Mouse (Mus musculus): ENCODE measurements at regions not wholly inside any gene's neighbourhood (a gene's known extent, or its start where the extent isn't known, plus 50 kb on each side); places are given as distances from the start of the nearest gene placed in this dataset.

DNA sequence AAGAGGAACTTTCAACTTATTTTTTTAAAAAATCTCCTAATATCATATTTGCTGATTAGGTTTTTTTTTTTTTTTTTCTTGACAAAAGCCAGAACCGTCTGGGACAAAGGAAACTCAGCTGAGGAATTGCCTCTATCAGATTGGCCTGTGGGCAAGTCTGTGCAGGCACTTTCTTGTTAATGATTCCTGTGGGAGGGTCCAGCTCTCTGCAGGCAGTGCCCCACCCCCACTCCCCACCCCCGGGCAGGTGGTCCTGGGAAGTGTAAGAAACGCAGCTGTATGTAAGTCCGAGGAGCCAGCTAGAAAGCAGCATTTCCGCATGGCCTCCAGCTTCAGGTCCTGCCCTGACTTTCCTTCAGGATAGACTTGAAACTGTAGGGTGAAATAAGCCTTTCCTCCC, 377.7 kb downstream of the Sox2 start:
- Histone ChIP-seq H3K36me3 (ENCODE audit: control insufficient read depth, insufficient read depth, low read length) (no peaks in the 10 kb centered on the region), H3K4me1 (ENCODE audit: control insufficient read depth, insufficient read depth, low read length) (no peaks in the 10 kb centered on the region), H3K4me3 (ENCODE audit: low read depth, low read length) (no peak overlapping the region), H3K4me2 (peak overlapping the region; percentile 12), H3K9me3 (replicated peaks; ENCODE audit: control insufficient read depth, low read length) (no peaks in the 10 kb centered on the region), H3K27ac (ENCODE audit: low read depth, low read length) (no peak overlapping the region), H3K9ac (ENCODE audit: low read depth, low read length) (no peak overlapping the region), H3K27me3 (ENCODE audit: control insufficient read depth, insufficient read depth, low read length) (no peaks in the 10 kb centered on the region)
- no peak for ATAC-seq (replicated peaks; ENCODE audit: insufficient number of reproducible peaks, low FRiP score, low TSS enrichment)
- WGBS (ENCODE audit: insufficient replicate concordance): 18% methylated on average over 5 of the region's 5 CpGs

DNA sequence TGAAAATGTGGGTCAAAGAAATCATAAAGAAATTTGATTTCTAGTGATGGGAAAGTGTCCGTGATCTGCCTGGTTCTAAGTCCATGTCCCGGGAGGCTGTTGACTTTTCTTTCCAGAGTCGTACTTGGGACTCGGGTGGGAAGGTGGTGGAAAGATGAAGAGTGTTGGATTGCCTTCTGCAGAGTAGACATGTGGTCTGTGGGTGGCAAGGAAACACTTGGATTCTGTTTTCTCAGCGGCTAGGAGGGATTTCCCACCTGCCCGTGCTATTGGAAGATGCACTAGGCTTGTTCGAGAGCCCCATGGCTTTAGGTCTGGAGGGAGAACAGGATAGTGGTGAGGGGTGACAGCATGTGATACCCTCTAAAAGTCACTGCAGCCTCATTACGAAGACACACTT, 379.7 kb downstream of the Sox2 start:
- no peak overlapping the region for H3K4me3 ChIP-seq (ENCODE audit: low read depth, low read length)
- no peaks in the 10 kb centered on the region for H3K36me3 ChIP-seq (ENCODE audit: control insufficient read depth, insufficient read depth, low read length)
- no peaks in the 10 kb centered on the region for H3K4me1 ChIP-seq (ENCODE audit: control insufficient read depth, insufficient read depth, low read length)
- no peak overlapping the region for H3K9ac ChIP-seq (ENCODE audit: low read depth, low read length)
- ATAC-seq (replicated peaks; ENCODE audit: insufficient number of reproducible peaks, low FRiP score, low TSS enrichment): no peak
- no peak overlapping the region for H3K4me2 ChIP-seq
- H3K27ac ChIP-seq (ENCODE audit: low read depth, low read length): no peak overlapping the region
- WGBS (ENCODE audit: insufficient replicate concordance): 85% methylated on average over 8 of the region's 8 CpGs
- peaks cover 2% of the 10 kb centered on the region; the same call in 1 of the 2 replicates for H3K27me3 ChIP-seq (ENCODE audit: control insufficient read depth, insufficient read depth, low read length)
- H3K9me3 ChIP-seq (replicated peaks; ENCODE audit: control insufficient read depth, low read length): no peaks in the 10 kb centered on the region

DNA sequence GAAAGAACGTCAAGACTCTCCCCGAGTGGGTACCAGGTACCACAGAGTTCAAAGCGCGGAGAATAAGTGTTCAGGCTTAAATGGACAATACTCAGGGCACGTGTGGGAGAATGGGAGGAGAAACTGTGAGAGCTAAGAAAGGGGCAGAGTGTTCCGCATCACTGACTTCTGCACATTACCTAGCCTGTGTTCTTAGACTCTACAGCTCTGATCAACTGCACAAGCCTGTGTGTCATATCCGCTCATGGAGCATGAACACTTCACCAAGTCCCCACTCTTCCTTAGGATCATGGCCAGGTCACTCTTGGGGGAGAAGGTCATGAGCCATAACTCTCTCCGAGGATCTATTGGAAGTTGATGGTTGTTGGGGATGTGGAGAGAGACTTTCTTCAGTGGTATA, 383.4 kb downstream of the Sox2 start:
- Histone ChIP-seq H3K4me1 (ENCODE audit: control insufficient read depth, insufficient read depth, low read length) (no peaks in the 10 kb centered on the region), H3K36me3 (ENCODE audit: control insufficient read depth, insufficient read depth, low read length) (no peaks in the 10 kb centered on the region), H3K27me3 (ENCODE audit: control insufficient read depth, insufficient read depth, low read length) (peaks cover 8% of the 10 kb centered on the region; the same call in 1 of the 2 replicates), H3K9ac (ENCODE audit: low read depth, low read length) (no peak overlapping the region), H3K9me3 (replicated peaks; ENCODE audit: control insufficient read depth, low read length) (no peaks in the 10 kb centered on the region), H3K4me3 (ENCODE audit: low read depth, low read length) (no peak overlapping the region), H3K4me2 (no peak overlapping the region), H3K27ac (ENCODE audit: low read depth, low read length) (no peak overlapping the region)
- WGBS (ENCODE audit: insufficient replicate concordance): 77% methylated on average over 8 of the region's 8 CpGs
- no peak for ATAC-seq (replicated peaks; ENCODE audit: insufficient number of reproducible peaks, low FRiP score, low TSS enrichment)

DNA sequence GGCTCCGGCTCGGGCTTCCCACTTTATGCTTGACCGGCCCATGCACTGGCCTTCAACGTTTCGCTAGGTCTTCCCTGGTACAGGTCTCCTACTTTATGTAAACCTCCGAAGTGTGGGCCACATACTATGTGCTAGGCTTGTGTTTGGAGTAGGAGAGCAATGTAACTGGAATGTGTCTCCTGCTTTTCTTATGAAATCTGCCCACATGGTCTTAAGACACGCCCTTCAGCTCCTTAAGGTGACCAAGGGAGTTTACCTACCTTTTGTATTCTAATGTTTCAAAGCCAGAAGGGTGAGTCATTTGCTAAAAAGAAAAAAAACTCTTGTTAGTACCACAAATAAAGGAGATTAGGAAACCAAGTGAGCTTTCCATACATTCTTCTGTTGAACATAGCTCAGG, 385.0 kb downstream of the Sox2 start:
- Histone ChIP-seq H3K27me3 (ENCODE audit: control insufficient read depth, insufficient read depth, low read length) (peaks cover 8% of the 10 kb centered on the region; the same call in 1 of the 2 replicates), H3K9ac (ENCODE audit: low read depth, low read length) (no peak overlapping the region), H3K27ac (ENCODE audit: low read depth, low read length) (no peak overlapping the region), H3K36me3 (ENCODE audit: control insufficient read depth, insufficient read depth, low read length) (no peaks in the 10 kb centered on the region), H3K4me2 (no peak overlapping the region), H3K9me3 (replicated peaks; ENCODE audit: control insufficient read depth, low read length) (no peaks in the 10 kb centered on the region), H3K4me1 (ENCODE audit: control insufficient read depth, insufficient read depth, low read length) (no peaks in the 10 kb centered on the region), H3K4me3 (ENCODE audit: low read depth, low read length) (no peak overlapping the region)
- ATAC-seq (replicated peaks; ENCODE audit: insufficient number of reproducible peaks, low FRiP score, low TSS enrichment): no peak
- 82% methylated on average over 7 of the region's 7 CpGs for WGBS (ENCODE audit: insufficient replicate concordance)

DNA sequence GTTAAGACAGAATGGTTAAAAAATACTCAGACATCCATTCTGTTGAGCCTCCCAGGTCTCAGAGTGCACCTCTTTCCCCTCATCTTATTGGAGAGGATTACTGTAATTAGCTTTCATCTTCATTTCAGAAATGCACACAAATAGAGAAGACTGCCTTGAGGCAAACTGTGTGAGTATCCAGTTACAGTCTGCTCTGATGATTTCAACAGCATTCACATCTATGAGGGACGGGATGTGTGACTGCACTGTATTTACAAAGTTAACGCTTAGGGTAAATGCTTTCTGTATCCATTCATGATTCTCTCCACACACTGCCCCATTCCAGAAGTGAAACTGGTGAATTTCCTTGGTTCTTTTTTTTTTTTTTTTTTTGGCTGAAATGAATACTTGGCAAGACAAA, 393.5 kb downstream of the Sox2 start:
- H3K4me3 ChIP-seq (ENCODE audit: low read depth, low read length): no peak overlapping the region
- ATAC-seq (replicated peaks; ENCODE audit: insufficient number of reproducible peaks, low FRiP score, low TSS enrichment): no peak
- no peak overlapping the region for H3K27ac ChIP-seq (ENCODE audit: low read depth, low read length)
- no peaks in the 10 kb centered on the region for H3K36me3 ChIP-seq (ENCODE audit: control insufficient read depth, insufficient read depth, low read length)
- no peak overlapping the region for H3K9ac ChIP-seq (ENCODE audit: low read depth, low read length)
- no peak overlapping the region for H3K4me2 ChIP-seq
- H3K4me1 ChIP-seq (ENCODE audit: control insufficient read depth, insufficient read depth, low read length): no peaks in the 10 kb centered on the region
- WGBS (ENCODE audit: insufficient replicate concordance): 72% methylated on average over 2 of the region's 2 CpGs
- no peaks in the 10 kb centered on the region for H3K9me3 ChIP-seq (replicated peaks; ENCODE audit: control insufficient read depth, low read length)
- no peaks in the 10 kb centered on the region for H3K27me3 ChIP-seq (ENCODE audit: control insufficient read depth, insufficient read depth, low read length)

DNA sequence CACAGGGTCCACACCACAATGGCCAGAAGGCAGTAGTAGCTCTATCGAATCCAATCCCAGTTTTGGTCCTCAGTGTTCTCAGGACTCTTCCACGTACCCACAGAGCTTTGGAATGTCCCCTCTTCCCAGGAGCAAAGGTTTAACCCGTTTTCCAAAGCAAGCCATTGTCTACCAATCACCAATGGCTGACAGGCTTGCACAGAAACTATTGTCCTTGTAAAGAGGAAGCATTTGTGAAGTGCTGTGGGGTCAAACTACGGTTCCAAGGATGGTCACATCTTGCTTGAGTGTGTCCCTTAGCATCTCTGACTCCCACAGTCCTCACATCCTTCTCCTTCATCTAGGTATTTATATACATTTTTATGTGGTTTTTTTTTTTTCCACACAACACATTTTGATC, 409.2 kb downstream of the Sox2 start:
- Histone ChIP-seq H3K36me3 (ENCODE audit: control insufficient read depth, insufficient read depth, low read length) (no peaks in the 10 kb centered on the region), H3K4me1 (ENCODE audit: control insufficient read depth, insufficient read depth, low read length) (peaks cover 3% of the 10 kb centered on the region; the same call in 1 of the 2 replicates), H3K9ac (ENCODE audit: low read depth, low read length) (no peak overlapping the region), H3K9me3 (replicated peaks; ENCODE audit: control insufficient read depth, low read length) (no peaks in the 10 kb centered on the region), H3K4me2 (no peak overlapping the region), H3K27ac (ENCODE audit: low read depth, low read length) (no peak overlapping the region), H3K4me3 (ENCODE audit: low read depth, low read length) (no peak overlapping the region), H3K27me3 (ENCODE audit: control insufficient read depth, insufficient read depth, low read length) (0 out of 2 replicates have a peak, but pooled peaks cover 2% of the 10 kb centered on the region)
- WGBS (ENCODE audit: insufficient replicate concordance): 57% methylated on average over 4 of the region's 4 CpGs
- no peak for ATAC-seq (replicated peaks; ENCODE audit: insufficient number of reproducible peaks, low FRiP score, low TSS enrichment)

DNA sequence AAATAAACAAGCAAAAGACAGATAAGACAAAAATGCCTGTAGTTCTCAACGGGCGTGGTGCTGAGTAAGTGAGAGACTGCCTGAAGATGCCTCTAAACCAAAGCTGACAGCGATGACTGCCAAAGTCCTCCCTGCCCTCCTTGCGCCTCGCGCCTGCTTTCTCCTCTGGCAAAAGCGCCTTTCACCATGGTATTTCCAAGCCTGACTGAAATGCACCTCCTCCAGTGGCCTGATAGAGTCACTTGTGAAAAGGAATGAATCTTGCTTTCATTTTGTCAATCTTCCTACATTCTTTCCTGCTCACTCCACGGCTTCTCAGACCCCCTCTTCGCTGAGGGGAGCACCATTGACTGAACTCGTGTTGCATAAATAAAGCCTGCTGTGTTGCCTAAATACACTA, 409.8 kb downstream of the Sox2 start:
- peak overlapping the region; percentile 46 for H3K4me2 ChIP-seq
- no peak overlapping the region for H3K27ac ChIP-seq (ENCODE audit: low read depth, low read length)
- peak overlapping the region; percentile 21; the same call in 1 of the 2 replicates for H3K4me3 ChIP-seq (ENCODE audit: low read depth, low read length)
- no peaks in the 10 kb centered on the region for H3K9me3 ChIP-seq (replicated peaks; ENCODE audit: control insufficient read depth, low read length)
- H3K9ac ChIP-seq (ENCODE audit: low read depth, low read length): no peak overlapping the region
- peaks cover 3% of the 10 kb centered on the region; the same call in 1 of the 2 replicates for H3K4me1 ChIP-seq (ENCODE audit: control insufficient read depth, insufficient read depth, low read length)
- 0 out of 2 replicates have a peak, but pooled peaks cover 2% of the 10 kb centered on the region for H3K27me3 ChIP-seq (ENCODE audit: control insufficient read depth, insufficient read depth, low read length)
- WGBS (ENCODE audit: insufficient replicate concordance): 18% methylated on average over 10 of the region's 10 CpGs
- ATAC-seq (replicated peaks; ENCODE audit: insufficient number of reproducible peaks, low FRiP score, low TSS enrichment): no peak
- no peaks in the 10 kb centered on the region for H3K36me3 ChIP-seq (ENCODE audit: control insufficient read depth, insufficient read depth, low read length)

DNA sequence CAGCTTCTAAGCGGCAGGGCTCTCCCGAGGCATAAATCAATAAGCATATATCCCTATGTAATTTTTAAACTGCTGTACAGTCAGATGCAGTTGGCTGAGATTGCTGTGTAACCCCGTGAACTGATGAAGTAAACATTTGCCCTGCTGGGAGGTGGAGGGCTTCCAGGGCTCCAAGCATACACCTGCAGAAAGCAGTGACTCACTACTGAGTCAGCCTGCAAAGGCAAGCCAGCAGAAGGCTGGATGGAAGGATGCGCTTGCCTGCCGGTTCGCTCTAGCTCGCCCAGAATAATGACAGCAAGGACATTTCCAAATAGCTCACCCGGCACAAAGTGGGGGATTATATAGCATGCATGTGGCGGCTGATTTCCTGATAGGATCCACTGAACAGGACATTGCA, 416.6 kb downstream of the Sox2 start:
- no peaks in the 10 kb centered on the region for H3K4me1 ChIP-seq (ENCODE audit: control insufficient read depth, insufficient read depth, low read length)
- H3K4me3 ChIP-seq (ENCODE audit: low read depth, low read length): no peak overlapping the region
- no peak overlapping the region for H3K9ac ChIP-seq (ENCODE audit: low read depth, low read length)
- H3K4me2 ChIP-seq: no peak overlapping the region
- ATAC-seq (replicated peaks; ENCODE audit: insufficient number of reproducible peaks, low FRiP score, low TSS enrichment): no peak
- H3K9me3 ChIP-seq (replicated peaks; ENCODE audit: control insufficient read depth, low read length): no peaks in the 10 kb centered on the region
- no peak overlapping the region for H3K27ac ChIP-seq (ENCODE audit: low read depth, low read length)
- 0 out of 2 replicates have a peak, but pooled peaks cover 2% of the 10 kb centered on the region for H3K27me3 ChIP-seq (ENCODE audit: control insufficient read depth, insufficient read depth, low read length)
- H3K36me3 ChIP-seq (ENCODE audit: control insufficient read depth, insufficient read depth, low read length): no peaks in the 10 kb centered on the region
- 72% methylated on average over 9 of the region's 9 CpGs for WGBS (ENCODE audit: insufficient replicate concordance)

DNA sequence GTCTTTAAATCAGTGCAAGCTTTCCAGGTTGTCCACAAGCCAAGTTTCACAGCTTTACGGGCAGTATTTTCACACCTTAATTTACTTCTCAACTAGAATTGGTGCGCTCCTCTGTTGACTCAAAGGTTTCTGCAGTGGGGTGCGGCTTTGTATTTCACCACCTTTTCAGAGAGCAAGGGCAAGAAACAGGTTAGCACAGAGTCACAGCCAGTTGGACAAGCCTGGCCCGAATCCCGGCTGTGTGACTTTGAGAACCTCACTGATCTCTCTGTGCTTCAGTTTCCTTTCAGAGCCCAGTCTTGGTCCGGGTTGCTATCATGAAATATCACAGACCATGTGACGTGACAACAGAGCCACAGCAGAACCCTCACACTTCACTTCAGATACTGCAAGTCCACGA, 418.4 kb downstream of the Sox2 start:
- Histone ChIP-seq H3K27me3 (ENCODE audit: control insufficient read depth, insufficient read depth, low read length) (0 out of 2 replicates have a peak, but pooled peaks cover 2% of the 10 kb centered on the region), H3K4me3 (ENCODE audit: low read depth, low read length) (no peak overlapping the region), H3K9ac (ENCODE audit: low read depth, low read length) (no peak overlapping the region), H3K4me1 (ENCODE audit: control insufficient read depth, insufficient read depth, low read length) (no peaks in the 10 kb centered on the region), H3K27ac (ENCODE audit: low read depth, low read length) (no peak overlapping the region), H3K9me3 (replicated peaks; ENCODE audit: control insufficient read depth, low read length) (no peaks in the 10 kb centered on the region), H3K4me2 (no peak overlapping the region), H3K36me3 (ENCODE audit: control insufficient read depth, insufficient read depth, low read length) (no peaks in the 10 kb centered on the region)
- ATAC-seq (replicated peaks; ENCODE audit: insufficient number of reproducible peaks, low FRiP score, low TSS enrichment): no peak
- WGBS (ENCODE audit: insufficient replicate concordance): 75% methylated on average over 8 of the region's 8 CpGs

Data from heart, embryonic 11.5 days (tissue).